Mouse (Mus musculus) frontal cortex, adult (tissue): ENCODE results near the gene Vmn2r103.

ENCODE experiments used
- ATAC-seq: cut with Nextera tagmentation; 2 replicates; pipeline ENCODE4 v1.9.2; 2017; ENCODE audit warnings: mild to moderate bottlenecking, moderate library complexity, mixed read lengths; ENCODE audit not compliant: low TSS enrichment

Vmn2r103 gene

DNA sequence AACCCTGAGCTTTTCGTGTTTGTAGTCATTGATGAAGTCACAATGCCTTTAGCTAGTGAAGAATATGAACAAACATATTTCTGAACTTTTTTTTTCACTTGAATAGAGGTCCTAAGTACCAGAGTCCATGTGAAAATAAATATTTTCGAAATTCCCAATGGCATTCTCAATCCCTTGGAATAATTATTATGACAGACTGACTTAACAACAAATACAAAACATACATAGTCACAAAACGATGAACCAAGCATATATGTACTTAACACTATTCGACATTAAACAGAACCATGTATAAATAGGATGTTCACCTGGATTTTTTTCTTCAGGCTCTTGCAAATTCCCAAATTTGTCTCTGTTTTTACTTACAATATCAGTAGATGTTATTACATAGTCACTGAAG is at the start of gene Vmn2r103:
TSS of gene Vmn2r103 (plus strand) at position 301 of the 400 bp plus-strand sequence.
- ATAC-seq: no peak

DNA sequence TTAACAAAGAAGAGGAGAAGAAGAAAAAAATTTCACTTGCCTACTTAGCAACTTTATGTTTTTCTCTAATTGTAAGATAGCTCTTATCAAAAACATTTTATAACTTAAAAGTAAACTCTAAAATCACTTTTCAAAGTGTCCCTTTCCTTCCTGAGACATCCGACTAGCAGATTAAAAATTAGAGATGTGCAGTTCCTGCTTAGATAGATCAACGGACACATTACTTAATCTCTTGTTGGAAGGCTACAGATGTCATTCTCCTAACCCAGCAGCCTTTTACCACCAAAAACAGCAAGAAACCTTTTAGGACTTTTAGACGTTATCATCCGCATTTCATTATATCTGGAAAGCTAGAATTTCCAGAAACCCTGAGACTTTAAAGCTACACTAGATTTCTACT is 5.8 kb downstream of the Vmn2r103 start:
- ATAC-seq: no peak

DNA sequence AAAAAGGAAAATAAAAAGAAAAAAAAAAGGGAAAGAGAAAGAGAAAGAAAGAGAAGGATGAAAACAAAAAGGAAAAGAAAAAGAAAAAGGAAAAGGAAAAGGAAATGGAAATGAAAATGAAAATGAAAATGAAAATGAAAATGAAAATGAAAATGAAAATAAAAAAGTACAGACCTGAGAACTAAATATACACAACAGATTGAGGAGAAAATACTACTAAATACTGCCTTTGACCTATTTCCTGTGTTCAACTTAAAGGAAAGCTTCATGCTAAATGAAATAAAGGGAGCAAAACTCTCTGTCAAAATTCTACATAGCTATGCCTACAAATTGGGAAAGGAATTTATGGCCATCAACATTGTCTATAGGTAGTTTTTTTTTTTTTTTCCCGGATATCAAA is 16.1 kb downstream of the Vmn2r103 start:
- no peak for ATAC-seq
